Mouse (Mus musculus) embryo, embryonic 10 days (tissue): ENCODE results near the gene Defb9.
"Not testable (repeated sequence)": the region's sequence is repeated elsewhere in the genome, so short reads cannot be mapped to it uniquely, and the experiment has no call there.

Source experiments
- DNase-seq: peaks from one replicate; pipeline ENCODE4 v3.0.0-alpha.2; 2015; ENCODE audit warnings: low spot score

Defb9 gene

DNA sequence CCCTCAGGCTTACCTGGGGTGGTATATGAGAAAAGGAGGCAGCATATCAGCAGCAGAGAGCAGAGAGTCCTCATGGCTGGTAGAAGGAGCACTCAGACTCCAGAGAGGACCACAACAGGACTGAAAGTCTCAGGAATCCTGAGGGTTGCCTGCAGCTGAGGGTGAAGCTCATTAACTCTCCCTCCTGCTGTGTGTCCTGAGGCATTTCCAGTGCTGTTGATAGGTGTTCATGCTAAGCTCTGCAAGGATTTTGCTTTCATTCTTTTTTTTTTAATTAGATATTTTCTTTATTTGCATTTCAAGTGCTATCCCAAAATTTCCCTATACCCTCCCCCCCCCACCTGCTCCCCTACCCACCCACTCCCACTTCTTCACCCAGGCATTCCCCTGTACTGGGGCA lies at the start of gene Defb9:
TSS of gene Defb9 (minus strand) at position 101 of the 400 bp plus-strand sequence.
- not testable (repeated sequence) for DNase-seq

DNA sequence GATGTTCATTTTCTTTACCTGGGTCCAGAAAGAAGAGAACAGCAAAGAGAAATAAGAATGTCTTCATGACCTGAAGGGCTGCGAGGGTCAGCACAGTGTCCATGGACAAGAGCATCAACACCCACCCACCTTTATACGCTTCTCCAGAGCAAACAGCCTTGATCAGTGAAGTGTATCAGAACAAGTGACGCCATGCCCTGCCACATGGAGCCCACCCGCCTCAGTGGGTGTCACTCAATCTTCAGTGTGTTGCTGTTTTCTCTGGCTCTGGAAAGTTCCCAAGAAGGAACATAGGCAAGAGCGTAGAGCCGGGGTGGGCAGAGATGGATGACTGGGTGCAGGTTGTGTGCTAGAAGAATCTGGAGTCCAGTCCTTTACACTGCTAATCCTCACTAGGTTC lies 47.4 kb upstream of the Defb9 start, which contains the start of gene Defb15:
TSS of gene Defb15 (minus strand) at position 101 of the 400 bp plus-strand sequence.
- no peak for DNase-seq

DNA sequence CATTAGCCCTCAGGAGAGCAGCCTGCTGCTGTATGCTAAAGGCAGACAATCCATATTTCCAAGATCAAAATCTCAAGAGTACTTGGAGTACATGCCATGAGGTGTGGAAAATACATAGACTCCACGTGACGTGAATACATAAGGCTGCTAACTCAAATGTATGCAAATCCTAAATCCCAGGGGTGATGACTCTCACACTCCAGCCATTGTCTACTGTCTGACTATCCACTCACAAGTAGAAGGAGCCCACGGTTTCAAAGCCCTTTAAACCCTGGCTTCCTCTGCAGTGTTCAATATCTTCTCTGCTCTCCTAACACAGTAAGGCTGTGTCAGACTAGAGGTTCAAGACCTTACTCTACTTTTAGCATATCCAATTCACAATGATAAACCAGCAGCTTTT lies 45.5 kb upstream of the Defb9 start:
- not testable (repeated sequence) for DNase-seq

DNA sequence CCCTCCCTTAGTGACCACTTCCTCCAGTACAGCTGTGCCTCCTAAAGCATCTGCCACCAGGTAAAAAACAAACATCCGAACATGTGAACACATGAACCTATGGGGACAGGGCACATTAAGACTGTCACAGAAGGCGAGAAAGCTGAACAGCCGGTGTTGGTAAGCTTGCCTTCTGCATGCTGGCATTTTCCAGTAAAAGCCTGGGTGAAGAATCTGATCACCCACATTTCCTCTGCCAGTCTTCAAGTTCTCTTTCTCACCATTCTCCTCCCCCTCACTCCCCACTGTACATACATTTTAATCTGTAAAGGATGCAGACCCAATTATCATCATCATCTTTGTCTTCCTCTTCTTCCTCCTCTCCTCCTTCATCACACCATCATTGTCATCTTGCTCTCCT lies 30.4 kb upstream of the Defb9 start:
- no peak for DNase-seq

DNA sequence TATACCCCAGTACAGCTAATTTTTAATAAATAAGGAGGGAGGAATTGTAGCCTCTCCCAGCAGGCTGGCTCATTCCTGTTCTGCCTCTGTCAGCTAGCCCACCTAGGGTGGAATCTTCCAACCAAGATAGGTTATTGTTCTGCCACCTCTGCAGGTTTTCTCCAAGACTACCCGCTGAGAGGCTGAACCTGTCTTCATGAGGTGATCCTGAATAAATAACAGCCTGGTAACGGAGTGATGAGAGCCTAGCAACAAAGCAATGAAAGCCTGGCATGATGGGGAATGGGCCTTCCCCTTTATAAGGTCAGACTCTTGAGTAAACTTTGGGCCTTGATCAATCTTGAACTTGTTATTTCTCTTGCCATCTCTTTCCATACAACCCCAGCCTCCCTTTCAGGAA lies 27.3 kb upstream of the Defb9 start:
- no peak for DNase-seq

DNA sequence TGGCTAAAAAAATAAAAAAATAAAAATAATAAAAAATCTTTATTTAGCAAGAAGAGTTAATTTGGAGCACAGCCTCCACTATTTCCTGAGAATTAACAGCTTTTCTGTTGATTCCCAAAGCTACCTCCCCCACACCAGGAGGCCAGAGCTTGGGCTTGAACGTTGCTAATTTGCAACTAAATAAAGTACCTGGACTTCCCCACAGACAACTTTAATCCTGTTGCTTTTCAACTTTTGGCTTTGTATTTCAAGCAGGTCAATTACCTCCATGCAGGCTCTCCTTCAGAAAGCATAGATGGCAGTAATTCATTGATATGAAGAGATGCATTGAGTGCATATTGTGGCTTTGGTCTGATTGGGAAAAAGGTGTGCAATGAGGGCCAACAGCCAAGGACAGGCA lies 26.7 kb upstream of the Defb9 start:
- no peak for DNase-seq

DNA sequence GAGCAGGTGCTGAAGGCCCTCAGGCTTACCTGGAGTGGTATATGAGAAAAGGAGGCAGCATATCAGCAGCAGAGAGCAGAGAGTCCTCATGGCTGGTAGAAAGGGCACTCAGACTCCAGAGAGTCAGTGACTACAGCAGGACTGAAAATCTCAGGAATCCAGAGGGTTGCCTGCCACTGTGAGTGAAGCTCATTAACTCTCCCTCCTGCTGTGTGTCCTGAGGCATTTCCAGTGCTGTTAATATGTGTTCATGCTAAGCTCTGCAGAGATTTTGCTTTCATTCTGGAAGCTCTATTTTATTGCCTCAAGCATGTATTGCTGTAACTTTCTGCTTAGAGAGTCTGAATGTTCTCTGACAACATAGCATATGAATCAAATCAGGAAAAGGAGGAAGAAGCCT lies 21.1 kb upstream of the Defb9 start, which contains the start of gene Defb11:
TSS of gene Defb11 (minus strand) at position 123 of the 400 bp plus-strand sequence.
- peak; percentile 6 for DNase-seq

DNA sequence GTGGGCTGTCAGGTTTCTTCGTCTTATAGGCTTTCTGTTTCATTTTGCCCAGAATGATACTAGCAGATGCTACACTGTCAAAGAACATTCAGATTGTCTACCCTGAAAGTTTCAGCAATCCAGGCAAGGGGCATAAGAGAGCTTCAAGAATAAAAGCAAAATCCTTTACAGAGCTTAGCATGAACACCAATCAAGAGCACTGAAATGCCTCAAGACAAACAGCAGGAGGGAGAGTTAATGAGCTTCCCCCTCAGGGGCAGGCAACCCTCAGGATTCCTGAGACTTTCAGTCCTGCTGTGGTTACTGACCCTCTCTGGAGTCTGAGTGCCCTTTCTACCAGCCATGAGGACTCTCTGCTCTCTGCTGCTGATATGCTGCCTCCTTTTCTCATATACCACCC lies 26.6 kb downstream of the Defb9 start, which contains the start of gene Defb10:
TSS of gene Defb10 (plus strand) at position 316 of the 400 bp plus-strand sequence.
- DNase-seq = not testable (repeated sequence)
